Mouse (Mus musculus) ES-E14 (cell line): ENCODE measurements at regions not wholly inside any gene's neighbourhood (a gene's known extent, or its start where the extent isn't known, plus 50 kb on each side); places are given as distances from the start of the nearest gene placed in this dataset.

Experiments
- CHD2 ChIP-seq: IDR thresholded peaks from 2 replicates; pipeline ENCODE4 v1.6.1; 2014; ENCODE audit warnings: mild to moderate bottlenecking, low read depth, low read length, inconsistent platforms
- HCFC1 ChIP-seq: IDR thresholded peaks from 2 replicates; pipeline ENCODE4 v1.6.1; 2012; ENCODE audit warnings: low read length, inconsistent platforms, borderline replicate concordance; ENCODE audit not compliant: insufficient read depth

DNA sequence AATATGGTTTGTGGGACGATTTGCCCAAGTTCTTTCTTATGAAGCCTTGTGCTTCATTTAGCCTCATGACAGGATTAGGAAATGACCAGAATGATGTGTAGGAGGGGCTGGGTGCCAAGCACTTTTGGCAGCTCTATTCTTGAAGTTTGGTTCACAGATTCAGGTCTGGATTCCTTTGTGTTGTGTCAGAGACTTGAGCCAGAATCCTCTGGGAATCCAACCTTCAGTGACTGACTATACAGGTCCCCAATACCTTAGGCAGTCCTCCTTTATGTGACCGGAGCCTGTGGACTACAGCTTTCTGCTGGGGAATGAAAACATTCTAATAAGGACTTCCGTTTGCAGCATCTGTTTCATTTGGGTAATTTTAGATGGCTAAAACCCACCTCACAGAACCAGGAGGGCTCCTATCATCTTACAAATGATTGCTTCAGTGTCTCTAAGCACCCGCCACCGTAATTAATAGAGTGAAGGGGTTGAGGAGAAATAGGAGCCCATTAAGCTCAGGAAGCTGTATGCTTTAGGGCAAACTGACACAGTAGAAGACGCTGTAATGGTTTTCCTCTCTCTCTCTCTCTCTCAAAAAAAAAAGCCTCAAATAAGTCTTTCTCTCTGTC is 354.7 kb upstream of the Igfbp7 start:
- no peak for TF ChIP-seq CHD2
- no peak for TF ChIP-seq HCFC1
